Mouse (Mus musculus) cerebellum, adult 2 months (tissue): ENCODE results near the gene Srm. TPM values are rescaled to one million over a fixed set of nuclear protein-coding genes. Genes with fewer than 3 reads are reported as not detected.

Experiments
- DNase-seq, 2 experiments: peaks; one replicate each; pipeline ENCODE4 v3.0.0; 2021
- H3K27ac ChIP-seq: fragments of 200-500 bp; 2 replicates; pipeline ENCODE4 v1.5.1; 2012; ENCODE audit warnings: low read length, control low read depth, inconsistent platforms; ENCODE audit not compliant: insufficient read depth
- H3K27me3 ChIP-seq: fragments of 200-500 bp; 2 replicates; pipeline ENCODE4 v1.6.1; 2012; ENCODE audit warnings: inconsistent platforms, mild to moderate bottlenecking, low read length, moderate library complexity; ENCODE audit not compliant: control insufficient read depth, insufficient read depth
- H3K4me1 ChIP-seq: fragments of 200-500 bp; 2 replicates; pipeline ENCODE4 v1.6.1; 2011; ENCODE audit warnings: low read length; ENCODE audit not compliant: control insufficient read depth, insufficient read depth
- H3K4me3 ChIP-seq: fragments of 200-500 bp; replicated peaks from 2 replicates; pipeline ENCODE3; 2011; ENCODE audit warnings: mild to moderate bottlenecking, low read depth, low read length, control low read depth; ENCODE audit not compliant: insufficient read depth
- CTCF ChIP-seq: fragments of 200-500 bp; IDR thresholded peaks from 2 replicates; pipeline ENCODE4 v1.5.1; 2011; ENCODE audit warnings: low read depth, mild to moderate bottlenecking, control low read depth, low read length, moderate library complexity, borderline replicate concordance; ENCODE audit not compliant: insufficient read depth
- POLR2A ChIP-seq: fragments of 200-500 bp; IDR thresholded peaks from 2 replicates; pipeline ENCODE4 v1.6.1; 2011; ENCODE audit warnings: low read length, control low read depth, borderline replicate concordance; ENCODE audit not compliant: insufficient read depth
- WGBS: fragments of 180-500 bp; shearing (Covaris S2); methylation state at CpG from one replicate; pipeline ENCODE4 v1.1.7; 2018; 5-methylcytosine and 5-hydroxymethylcytosine counted together
- polyA plus RNA-seq: library from polyadenylated mRNA; depleted of rRNA; stranded (reverse); fragments of >200 nt; gene quantifications from 2 replicates; pipeline ENCODE4 v1.2.3, GENCODE M21; 2012

Srm gene
- polyA plus RNA-seq, 1 experiment: 75.8 TPM

DNA sequence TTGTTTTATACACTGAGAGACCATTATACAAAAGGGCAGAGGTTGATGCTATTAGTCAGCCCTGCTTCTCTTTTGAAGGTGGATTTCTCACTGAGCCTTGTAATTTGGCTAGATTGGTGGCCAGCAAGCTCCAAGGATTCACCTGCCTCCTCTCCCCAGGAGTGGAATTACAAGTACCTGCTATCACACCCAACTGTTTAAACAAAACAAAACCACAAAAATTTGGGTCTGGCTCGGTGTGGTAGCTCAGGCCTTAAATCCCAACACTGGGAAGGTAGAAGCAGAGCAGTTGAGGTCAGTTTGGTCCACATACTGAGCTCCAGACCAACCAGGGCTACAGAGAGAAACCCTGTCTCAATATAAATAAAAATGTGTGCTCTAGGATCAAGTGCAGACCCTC is 28.5 kb downstream of the Srm start:
- no peak for TF ChIP-seq POLR2A
- no peak for TF ChIP-seq CTCF
- DNase-seq: no peak
- Histone ChIP-seq H3K27me3 (no peaks in the 10 kb centered on the region), H3K27ac (no peak overlapping the region), H3K4me3 (no peak overlapping the region), H3K4me1 (peaks cover 5% of the 10 kb centered on the region; the same call in 1 of the 2 replicates)
- WGBS: 84% methylated on average over 1 of the region's 1 CpGs

DNA sequence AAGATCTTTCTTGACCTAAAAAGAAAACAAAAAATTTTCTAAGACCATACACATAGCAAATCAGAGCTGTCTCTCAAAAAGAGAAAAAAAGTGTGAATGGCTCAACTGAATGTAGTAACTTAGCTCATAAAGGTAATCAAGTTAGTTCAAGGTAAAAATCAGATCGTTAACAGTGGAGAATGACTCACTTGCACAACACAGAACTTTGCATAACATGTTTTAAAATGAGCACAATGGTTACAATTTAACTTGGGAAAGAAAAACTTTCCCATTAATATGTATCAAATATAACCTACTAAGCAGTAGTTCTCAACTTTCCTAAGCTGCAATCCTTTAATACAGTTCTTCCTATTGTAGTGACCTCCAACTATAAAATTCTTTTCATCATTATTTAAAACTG is 29.4 kb downstream of the Srm start:
- Histone ChIP-seq H3K27ac (no peak overlapping the region), H3K4me3 (no peak overlapping the region), H3K4me1 (peaks cover 5% of the 10 kb centered on the region), H3K27me3 (no peaks in the 10 kb centered on the region)
- no peak for TF ChIP-seq POLR2A
- TF ChIP-seq CTCF: no peak
- WGBS: 96% methylated on average over 1 of the region's 1 CpGs
- no peak for DNase-seq

DNA sequence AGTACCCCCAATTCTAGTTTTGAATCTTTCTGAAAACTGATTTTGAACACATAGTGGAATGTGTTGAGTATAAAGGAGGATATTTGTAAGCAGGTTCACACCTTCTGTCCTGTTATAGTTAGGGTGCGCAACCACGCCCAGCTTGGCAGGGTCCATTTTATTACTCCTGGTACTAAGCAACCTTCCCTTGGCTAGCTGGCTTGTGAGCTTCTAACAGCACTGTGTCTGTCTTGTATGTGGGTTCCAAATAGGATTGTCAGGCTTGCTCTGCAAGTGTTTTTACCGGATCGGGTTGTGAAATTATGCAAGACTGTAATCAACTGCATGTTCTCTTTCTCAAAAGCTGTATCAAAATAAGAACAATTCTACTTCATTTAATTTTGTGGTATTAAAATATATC is 31.2 kb downstream of the Srm start:
- TF ChIP-seq POLR2A: no peak
- TF ChIP-seq CTCF: no peak
- peaks cover 5% of the 10 kb centered on the region for H3K4me1 ChIP-seq
- H3K4me3 ChIP-seq: no peak overlapping the region
- DNase-seq: no peak
- WGBS: 88% methylated on average over 4 of the region's 4 CpGs
- no peak overlapping the region for H3K27ac ChIP-seq
- H3K27me3 ChIP-seq: no peaks in the 10 kb centered on the region

DNA sequence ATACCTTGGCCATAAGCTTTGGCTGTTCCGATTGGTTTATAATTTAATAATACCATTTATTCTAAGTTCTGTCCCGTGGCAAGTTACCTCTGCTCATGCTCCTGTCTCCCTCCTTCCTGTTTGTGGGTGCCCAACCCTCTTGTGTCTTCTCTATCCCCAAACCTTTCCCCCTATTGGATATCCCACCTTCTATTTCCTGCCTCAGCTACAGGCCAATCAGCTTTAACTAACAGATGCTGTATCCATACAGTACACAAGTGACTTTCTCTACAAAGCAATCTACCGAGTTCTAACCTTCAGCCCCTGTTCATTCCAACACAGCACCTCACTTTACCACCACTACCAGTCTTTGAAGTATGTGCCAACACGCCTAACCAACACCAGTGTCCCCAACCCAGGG is 32.3 kb downstream of the Srm start:
- DNase-seq: no peak
- TF ChIP-seq POLR2A (no peak), CTCF (no peak)
- 89% methylated on average over 4 of the region's 4 CpGs for WGBS
- H3K27me3 ChIP-seq: no peaks in the 10 kb centered on the region
- no peak overlapping the region for H3K27ac ChIP-seq
- H3K4me3 ChIP-seq: no peak overlapping the region
- H3K4me1 ChIP-seq: peaks cover 5% of the 10 kb centered on the region

DNA sequence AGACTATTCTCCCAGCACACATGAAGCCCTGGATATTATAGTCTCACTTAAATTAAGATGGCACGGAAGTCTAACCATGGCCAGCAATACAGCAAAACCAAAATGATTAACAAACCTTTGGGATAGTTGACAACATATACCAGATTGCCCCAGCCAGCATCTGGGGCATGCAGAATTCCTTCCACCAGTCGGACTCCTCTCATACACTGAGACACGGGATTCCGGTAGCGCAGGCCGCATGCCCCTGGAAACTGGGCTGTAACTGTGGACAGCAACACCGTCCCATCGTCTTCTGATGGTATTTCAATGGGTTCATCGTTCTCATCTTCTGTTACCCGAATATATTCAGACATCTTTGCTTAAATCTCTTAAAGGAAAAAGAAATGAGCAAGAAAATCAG is 33.7 kb downstream of the Srm start:
- DNase-seq: no peak
- peaks cover 5% of the 10 kb centered on the region for H3K4me1 ChIP-seq
- no peak overlapping the region for H3K27ac ChIP-seq
- TF ChIP-seq POLR2A: no peak
- TF ChIP-seq CTCF: no peak
- peak overlapping the region; percentile 38 for H3K4me3 ChIP-seq
- 73% methylated on average over 10 of the region's 10 CpGs for WGBS
- H3K27me3 ChIP-seq: no peaks in the 10 kb centered on the region

DNA sequence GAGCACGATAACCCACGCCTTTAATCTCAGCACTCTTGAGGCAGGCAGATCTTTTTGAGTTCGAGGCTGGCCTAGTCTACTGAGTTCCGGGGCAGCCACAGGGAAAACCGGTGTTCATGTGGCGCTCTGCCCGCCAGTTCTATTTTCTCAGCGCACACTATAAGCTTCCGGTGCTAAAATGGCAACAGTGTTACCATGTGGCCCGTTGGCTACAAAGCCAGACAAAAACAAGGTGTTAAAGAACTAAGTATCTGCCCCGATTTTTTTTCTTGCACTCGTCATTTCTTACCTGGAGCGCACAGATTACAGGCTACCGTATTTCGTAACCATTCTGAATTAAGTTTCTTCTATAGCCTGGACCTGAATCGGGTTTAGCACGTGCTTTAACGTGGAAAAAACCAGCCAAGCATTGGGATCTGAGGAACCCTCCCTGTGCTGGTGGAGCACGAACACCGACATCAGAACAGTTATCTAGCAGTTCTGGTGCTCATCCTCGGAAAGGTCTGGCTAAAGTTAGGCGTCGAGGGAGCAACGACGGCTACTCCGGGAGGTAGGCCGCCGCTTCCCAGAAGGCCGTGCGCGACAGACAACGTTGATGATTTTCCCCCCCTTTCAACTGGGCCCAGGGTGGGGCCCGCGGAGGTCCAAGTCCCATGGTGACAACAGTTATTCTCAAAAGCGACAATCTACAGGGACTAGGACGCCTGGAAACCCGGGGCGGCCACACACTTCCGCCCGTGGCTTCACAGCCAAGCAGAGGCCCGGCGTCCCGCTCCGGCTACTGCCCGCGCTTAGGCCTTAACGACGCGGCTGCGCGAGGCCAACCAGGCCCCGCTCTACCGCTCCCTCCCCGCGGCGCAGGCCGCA is 34.7 kb downstream of the Srm start:
- peaks cover 5% of the 10 kb centered on the region for H3K4me1 ChIP-seq
- H3K4me3 ChIP-seq: peak overlapping the region; percentile 97
- TF ChIP-seq CTCF (no peak), POLR2A (no peak)
- peak in 1 of 2 experiments; percentile 24 for DNase-seq
- under 1% methylated on average over 57 of the region's 57 CpGs for WGBS
- peak overlapping the region; percentile 93 for H3K27ac ChIP-seq
- H3K27me3 ChIP-seq: no peaks in the 10 kb centered on the region

DNA sequence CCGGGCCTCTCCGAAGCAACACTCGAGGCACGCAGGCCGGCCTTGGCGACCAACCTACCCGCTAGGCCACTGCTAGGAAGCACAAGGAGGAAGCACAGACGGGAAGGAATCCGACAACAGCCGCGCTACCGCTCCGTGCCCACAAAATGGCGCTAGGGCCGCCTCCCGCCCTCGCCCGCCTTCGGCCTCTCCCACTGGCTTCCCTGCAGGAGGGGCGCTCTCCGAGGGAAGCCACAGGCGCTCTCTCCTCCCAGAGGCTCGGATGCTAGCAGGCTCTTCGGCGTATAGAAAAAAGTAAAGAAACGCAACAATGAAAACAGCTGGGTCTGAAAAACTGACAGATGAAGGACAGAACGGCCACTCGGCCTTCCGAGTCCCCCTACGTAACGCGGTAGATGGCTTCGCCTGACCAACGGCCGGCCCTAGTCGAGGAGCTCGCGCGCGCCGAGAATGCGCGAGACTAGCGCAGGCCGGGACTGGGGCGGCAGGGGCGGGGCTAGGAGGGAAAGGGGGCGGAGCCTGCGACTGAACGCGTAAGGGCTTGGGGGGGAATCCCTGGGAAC is 35.4 kb downstream of the Srm start, which contains the start of gene Tardbp:
Gene Tardbp (minus strand): TSS at position 397 of the 563 bp plus-strand sequence.
- Histone ChIP-seq H3K27me3 (no peaks in the 10 kb centered on the region), H3K4me1 (peaks cover 5% of the 10 kb centered on the region), H3K4me3 (peak within 1 kb of the TSS; percentile 97), H3K27ac (peak within 1 kb of the TSS; percentile 93)
- under 1% methylated on average over 51 of the region's 51 CpGs for WGBS
- peak; percentile 94 to 95 for DNase-seq
- TF ChIP-seq POLR2A: peak; percentile 92
- no peak for TF ChIP-seq CTCF

DNA sequence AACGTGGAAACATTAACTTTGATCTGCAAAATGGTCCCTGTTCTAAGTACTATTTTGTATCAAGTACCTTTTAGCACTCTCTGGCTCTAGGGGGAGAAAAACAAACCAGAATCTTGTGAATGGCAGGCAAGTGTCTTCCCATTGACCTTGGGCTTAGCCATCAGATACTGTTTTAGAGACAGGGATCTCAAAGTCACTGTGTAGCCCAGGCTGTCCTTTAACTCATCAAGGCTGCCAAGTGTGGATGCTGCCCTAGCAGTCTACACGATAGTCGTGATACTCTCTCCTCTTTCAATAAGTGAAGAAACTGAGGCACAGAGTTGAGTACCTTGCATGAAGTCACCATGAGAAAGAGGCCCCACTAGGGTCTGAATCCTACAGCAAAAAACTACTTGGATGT is 35.9 kb downstream of the Srm start:
- H3K27ac ChIP-seq: peak overlapping the region; percentile 37; the same call in 1 of the 2 replicates
- 60% methylated on average over 3 of the region's 3 CpGs for WGBS
- no peak for DNase-seq
- no peak overlapping the region for H3K4me3 ChIP-seq
- peaks cover 5% of the 10 kb centered on the region for H3K4me1 ChIP-seq
- TF ChIP-seq CTCF (no peak), POLR2A (no peak)
- no peaks in the 10 kb centered on the region for H3K27me3 ChIP-seq
